Mouse (Mus musculus): ENCODE measurements around the gene Ssx2ip. TPM values are rescaled to one million over a fixed set of nuclear protein-coding genes. Genes with fewer than 3 reads are reported as not detected.

Gene Ssx2ip
- total and polyA plus RNA-seq, 2 experiments from 2014 or later: 19.4 to 26.3 TPM

GRCm38 (mm10) chr3:146374596-146375175 lies 29.8 kb upstream of the Ssx2ip start:
- Histone ChIP-seq H3K27me3 (ENCODE audit: insufficient read depth, low read length) (no peaks in the 10 kb centered on the region), H3K4me3 (ENCODE audit: low read depth, low read length) (no peak overlapping the region), H3K4me1 (ENCODE audit: insufficient read depth, low read length) (no peaks in the 10 kb centered on the region), H3K4me2 (ENCODE audit: low read depth, low read length, poor library complexity, severe bottlenecking) (no peak overlapping the region), H3K9me3 (ENCODE audit: low read length) (no peaks in the 10 kb centered on the region), H3K9ac (replicated peaks; ENCODE audit: low read length, poor library complexity, severe bottlenecking) (no peak overlapping the region), H3K36me3 (ENCODE audit: insufficient read depth, low read length) (no peaks in the 10 kb centered on the region), H3K27ac (ENCODE audit: low read depth, low read length) (no peak overlapping the region)
- ATAC-seq (ENCODE audit: low FRiP score): no peak
- no peak for TF ChIP-seq CTCF (IDR thresholded peaks at IDR 0.05)
- WGBS: 81% methylated on average over 3 of the region's 3 CpGs
- no peak for DNase-seq (ENCODE audit: low spot score)

- H3K27me3 ChIP-seq (ENCODE audit: insufficient read depth, low read length): no peaks in the 10 kb centered on the region
- no peak overlapping the region for H3K4me2 ChIP-seq (ENCODE audit: low read depth, low read length, poor library complexity, severe bottlenecking)
- DNase-seq (ENCODE audit: low spot score) (peak; percentile 2), ATAC-seq (ENCODE audit: low FRiP score) (no peak)
- H3K27ac ChIP-seq (ENCODE audit: low read depth, low read length): no peak overlapping the region
- no peaks in the 10 kb centered on the region for H3K4me1 ChIP-seq (ENCODE audit: insufficient read depth, low read length)
- H3K9ac ChIP-seq (replicated peaks; ENCODE audit: low read length, poor library complexity, severe bottlenecking): no peak overlapping the region
- WGBS: 33% methylated on average over 4 of the region's 4 CpGs
- H3K4me3 ChIP-seq (ENCODE audit: low read depth, low read length): no peak overlapping the region
- H3K36me3 ChIP-seq (ENCODE audit: insufficient read depth, low read length): no peaks in the 10 kb centered on the region
- no peaks in the 10 kb centered on the region for H3K9me3 ChIP-seq (ENCODE audit: low read length)
- TF ChIP-seq CTCF (IDR thresholded peaks at IDR 0.05): no peak
Measured at GRCm38 (mm10) chr3:146375224-146375657, 29.2 kb upstream of the Ssx2ip start.

- no peaks in the 10 kb centered on the region for H3K4me1 ChIP-seq (ENCODE audit: insufficient read depth, low read length)
- H3K4me2 ChIP-seq (ENCODE audit: low read depth, low read length, poor library complexity, severe bottlenecking): no peak overlapping the region
- no peak for ATAC-seq (ENCODE audit: low FRiP score)
- no peak overlapping the region for H3K4me3 ChIP-seq (ENCODE audit: low read depth, low read length)
- no peak overlapping the region for H3K27ac ChIP-seq (ENCODE audit: low read depth, low read length)
- H3K9ac ChIP-seq (replicated peaks; ENCODE audit: low read length, poor library complexity, severe bottlenecking): no peak overlapping the region
- TF ChIP-seq CTCF (IDR thresholded peaks at IDR 0.05): no peak
- no peak for DNase-seq (ENCODE audit: low spot score)
- 88% methylated on average over 15 of the region's 15 CpGs for WGBS
- no peaks in the 10 kb centered on the region for H3K27me3 ChIP-seq (ENCODE audit: insufficient read depth, low read length)
- H3K36me3 ChIP-seq (ENCODE audit: insufficient read depth, low read length): no peaks in the 10 kb centered on the region
- H3K9me3 ChIP-seq (ENCODE audit: low read length): no peaks in the 10 kb centered on the region
Measured at GRCm38 (mm10) chr3:146376337-146377130, 27.9 kb upstream of the Ssx2ip start.

GRCm38 (mm10) chr3:146377216-146377615 lies 27.2 kb upstream of the Ssx2ip start:
- H3K4me3 ChIP-seq (ENCODE audit: low read depth, low read length): no peak overlapping the region
- TF ChIP-seq CTCF (IDR thresholded peaks at IDR 0.05): no peak
- no peaks in the 10 kb centered on the region for H3K27me3 ChIP-seq (ENCODE audit: insufficient read depth, low read length)
- DNase-seq (ENCODE audit: low spot score) (no peak), ATAC-seq (ENCODE audit: low FRiP score) (no peak)
- WGBS: 85% methylated on average over 5 of the region's 5 CpGs
- no peaks in the 10 kb centered on the region for H3K9me3 ChIP-seq (ENCODE audit: low read length)
- no peak overlapping the region for H3K9ac ChIP-seq (replicated peaks; ENCODE audit: low read length, poor library complexity, severe bottlenecking)
- H3K36me3 ChIP-seq (ENCODE audit: insufficient read depth, low read length): no peaks in the 10 kb centered on the region
- no peak overlapping the region for H3K4me2 ChIP-seq (ENCODE audit: low read depth, low read length, poor library complexity, severe bottlenecking)
- no peaks in the 10 kb centered on the region for H3K4me1 ChIP-seq (ENCODE audit: insufficient read depth, low read length)
- no peak overlapping the region for H3K27ac ChIP-seq (ENCODE audit: low read depth, low read length)

GRCm38 (mm10) chr3:146378753-146379152 lies 25.7 kb upstream of the Ssx2ip start:
- Histone ChIP-seq H3K9me3 (ENCODE audit: low read length) (no peaks in the 10 kb centered on the region), H3K27ac (ENCODE audit: low read depth, low read length) (no peak overlapping the region), H3K9ac (replicated peaks; ENCODE audit: low read length, poor library complexity, severe bottlenecking) (no peak overlapping the region), H3K36me3 (ENCODE audit: insufficient read depth, low read length) (no peaks in the 10 kb centered on the region), H3K27me3 (ENCODE audit: insufficient read depth, low read length) (no peaks in the 10 kb centered on the region), H3K4me1 (ENCODE audit: insufficient read depth, low read length) (no peaks in the 10 kb centered on the region), H3K4me2 (ENCODE audit: low read depth, low read length, poor library complexity, severe bottlenecking) (no peak overlapping the region), H3K4me3 (ENCODE audit: low read depth, low read length) (no peak overlapping the region)
- ATAC-seq (ENCODE audit: low FRiP score): no peak
- DNase-seq (ENCODE audit: low spot score): no peak
- TF ChIP-seq CTCF (IDR thresholded peaks at IDR 0.05): no peak
- 82% methylated on average over 8 of the region's 8 CpGs for WGBS

- DNase-seq (ENCODE audit: low spot score): peak; percentile 30
- ATAC-seq (ENCODE audit: low FRiP score): no peak
- no peaks in the 10 kb centered on the region for H3K9me3 ChIP-seq (ENCODE audit: low read length)
- H3K9ac ChIP-seq (replicated peaks; ENCODE audit: low read length, poor library complexity, severe bottlenecking): no peak overlapping the region
- H3K4me2 ChIP-seq (ENCODE audit: low read depth, low read length, poor library complexity, severe bottlenecking): no peak overlapping the region
- H3K4me3 ChIP-seq (ENCODE audit: low read depth, low read length): no peak overlapping the region
- TF ChIP-seq CTCF (IDR thresholded peaks at IDR 0.05): no peak
- no peak overlapping the region for H3K27ac ChIP-seq (ENCODE audit: low read depth, low read length)
- no peaks in the 10 kb centered on the region for H3K4me1 ChIP-seq (ENCODE audit: insufficient read depth, low read length)
- 39% methylated on average over 9 of the region's 9 CpGs for WGBS
- no peaks in the 10 kb centered on the region for H3K27me3 ChIP-seq (ENCODE audit: insufficient read depth, low read length)
- H3K36me3 ChIP-seq (ENCODE audit: insufficient read depth, low read length): no peaks in the 10 kb centered on the region
Measured at GRCm38 (mm10) chr3:146379740-146380466, 24.5 kb upstream of the Ssx2ip start.
